Mouse (Mus musculus) lung, postnatal 0 days (tissue): ENCODE results near the gene Btrc.

ENCODE experiments used
- CTCF ChIP-seq: IDR thresholded peaks from 2 replicates; pipeline ENCODE4 v1.5.1; 2016; ENCODE audit warnings: antibody characterized with exemption, mild to moderate bottlenecking
- EP300 ChIP-seq: IDR thresholded peaks from 2 replicates; pipeline ENCODE4 v1.6.1; 2016; ENCODE audit warnings: antibody characterized with exemption, mild to moderate bottlenecking, control low read depth

GRCm38 (mm10) chr19:45479548-45479947 lies 116.0 kb downstream of the Btrc start:
- TF ChIP-seq EP300, result no peak
- no peak for TF ChIP-seq CTCF
